Mouse (Mus musculus): ENCODE measurements around the gene Tns3. TPM values are rescaled to one million over a fixed set of nuclear protein-coding genes. Genes with fewer than 3 reads are reported as not detected.

The Tns3 gene
- total and polyA plus RNA-seq, 3 experiments, result not detected

GRCm38 (mm10) chr11:8652792-8653645 lies 11.3 kb downstream of the Tns3 start:
- H3K36me3 ChIP-seq (ENCODE audit: control insufficient read depth in 1 of 2, insufficient read depth in 2 of 2, low read length in 2 of 2), result no peaks in the 10 kb centered on the region

DNA sequence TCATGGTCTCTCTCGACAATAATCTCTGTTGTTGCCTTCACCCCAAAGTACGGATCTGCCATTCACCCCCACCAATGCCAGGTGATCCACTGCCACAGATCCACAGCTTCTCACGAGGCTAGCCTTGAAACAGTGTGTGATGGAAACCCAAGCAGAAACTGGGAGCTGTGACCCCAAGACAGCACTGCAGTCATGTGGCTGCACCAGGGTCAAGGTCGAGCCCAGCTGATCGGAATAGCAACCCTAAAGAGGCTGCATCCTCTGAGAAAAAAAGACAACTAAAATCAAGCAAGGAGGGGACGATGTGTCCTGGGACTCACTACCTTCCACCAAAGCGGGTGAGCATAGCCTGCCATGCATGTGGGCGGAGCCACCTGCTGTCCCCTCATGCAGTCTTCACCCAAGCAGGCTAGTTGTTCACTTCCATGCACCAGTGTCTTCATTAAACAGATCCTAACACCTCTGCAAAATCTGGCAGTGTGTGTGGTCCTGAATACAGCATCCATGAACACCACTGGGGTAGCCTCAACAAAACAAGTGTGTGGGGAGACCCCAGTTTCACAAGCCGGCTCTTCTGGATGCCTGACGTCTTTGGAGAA lies 12.1 kb downstream of the Tns3 start:
- H3K4me1 ChIP-seq (ENCODE audit: control insufficient read depth in 1 of 2, insufficient read depth in 2 of 2, low read length in 2 of 2), result no peaks in the 10 kb centered on the region
- no peak for DNase-seq (ENCODE audit: low read depth, low spot score)
- H3K27me3 ChIP-seq (ENCODE audit: control insufficient read depth in 1 of 2, insufficient read depth in 2 of 2, low read length in 2 of 2), result no peaks in the 10 kb centered on the region
- TF ChIP-seq ZMIZ1 (IDR thresholded peaks at IDR 0.05; ENCODE audit: low read depth, low read length) (no peak), SIN3A (IDR thresholded peaks at IDR 0.05; ENCODE audit: low read length) (no peak), MXI1 (IDR thresholded peaks at IDR 0.05; ENCODE audit: low read depth, low read length) (no peak), JUND (IDR thresholded peaks at IDR 0.05; ENCODE audit: low read depth, low read length) (no peak), MAZ (IDR thresholded peaks at IDR 0.05; ENCODE audit: low read depth, low read length) (no peak), CTCF (IDR thresholded peaks at IDR 0.05 in 2 of 3, conservative IDR thresholded peaks at IDR 0.05 in 1 of 3; ENCODE audit: control insufficient read depth in 1 of 3, insufficient read depth in 1 of 3, low read depth in 2 of 3, low read length in 3 of 3, poor library complexity in 1 of 3, severe bottlenecking in 1 of 3) (no peak), ETS1 (IDR thresholded peaks at IDR 0.05; ENCODE audit: low read depth, low read length) (no peak), NELFE (IDR thresholded peaks at IDR 0.05; ENCODE audit: low read depth, low read length) (no peak), NRF1 (IDR thresholded peaks at IDR 0.05; ENCODE audit: insufficient read depth, low read depth, low read length, poor library complexity, severe bottlenecking) (no peak), POLR2AphosphoS2 (IDR thresholded peaks at IDR 0.05; ENCODE audit: low read length) (no peak), POLR2A (IDR thresholded peaks at IDR 0.05; ENCODE audit: control insufficient read depth in 1 of 2, insufficient read depth in 1 of 2, low read depth in 1 of 2, low read length in 2 of 2, poor library complexity in 1 of 2) (no peak), ZKSCAN1 (IDR thresholded peaks at IDR 0.05; ENCODE audit: low read depth, low read length) (no peak), POLR2AphosphoS5 (IDR thresholded peaks at IDR 0.05; ENCODE audit: borderline replicate concordance, low read depth, low read length) (no peak), USF2 (IDR thresholded peaks at IDR 0.05; ENCODE audit: borderline replicate concordance in 1 of 2, insufficient read depth in 1 of 2, low read depth in 1 of 2, low read length in 2 of 2) (no peak), TAL1 (IDR thresholded peaks at IDR 0.05; ENCODE audit: low read length) (no peak), MAX (IDR thresholded peaks at IDR 0.05; ENCODE audit: low read length) (no peak)
- no peak overlapping the region for H3K27ac ChIP-seq (ENCODE audit: control insufficient read depth, low read depth, low read length)
- H3K36me3 ChIP-seq (ENCODE audit: control insufficient read depth in 1 of 2, insufficient read depth in 2 of 2, low read length in 2 of 2), result no peaks in the 10 kb centered on the region
- no peaks in the 10 kb centered on the region for H3K9me3 ChIP-seq (replicated peaks; ENCODE audit: insufficient read depth, low read length)
- H3K4me3 ChIP-seq (ENCODE audit: control insufficient read depth in 1 of 2, insufficient read depth in 1 of 2, low read depth in 2 of 2, low read length in 2 of 2), result no peak overlapping the region
- H3K9ac ChIP-seq (ENCODE audit: control insufficient read depth, low read depth, low read length, poor library complexity, severe bottlenecking), result no peak overlapping the region
- no peaks in the 10 kb centered on the region for H3K79me2 ChIP-seq (ENCODE audit: control insufficient read depth, insufficient read depth, low read length, poor library complexity)

More at GRCm38 (mm10) chr11:8652792-8653645, 11.3 kb downstream of the Tns3 start:
- H3K9me3 ChIP-seq (replicated peaks; ENCODE audit: insufficient read depth, low read length), result no peaks in the 10 kb centered on the region
- no peaks in the 10 kb centered on the region for H3K4me1 ChIP-seq (ENCODE audit: control insufficient read depth in 1 of 2, insufficient read depth in 2 of 2, low read length in 2 of 2)
- TF ChIP-seq GATA1 (IDR thresholded peaks at IDR 0.05; ENCODE audit: low read depth, low read length), result no peak
- no peak for TF ChIP-seq UBTF (IDR thresholded peaks at IDR 0.05; ENCODE audit: borderline replicate concordance, insufficient read depth, low read depth, low read length)
- TF ChIP-seq NRF1 (IDR thresholded peaks at IDR 0.05; ENCODE audit: insufficient read depth, low read depth, low read length, poor library complexity, severe bottlenecking), result no peak
- no peak for TF ChIP-seq CHD1 (IDR thresholded peaks at IDR 0.05; ENCODE audit: low read depth, low read length)
- TF ChIP-seq KAT2A (conservative IDR thresholded peaks at IDR 0.05; ENCODE audit: low read depth, low read length), result no peak
- TF ChIP-seq POLR2A (IDR thresholded peaks at IDR 0.05; ENCODE audit: control insufficient read depth in 1 of 2, insufficient read depth in 1 of 2, low read depth in 1 of 2, low read length in 2 of 2, poor library complexity in 1 of 2), result no peak
- TF ChIP-seq E2F4 (IDR thresholded peaks at IDR 0.05; ENCODE audit: borderline replicate concordance, low read depth, low read length), result no peak
- no peak for TF ChIP-seq JUND (IDR thresholded peaks at IDR 0.05; ENCODE audit: low read depth, low read length)
- no peaks in the 10 kb centered on the region for H3K27me3 ChIP-seq (ENCODE audit: control insufficient read depth in 1 of 2, insufficient read depth in 2 of 2, low read length in 2 of 2)
- no peaks in the 10 kb centered on the region for H3K79me2 ChIP-seq (ENCODE audit: control insufficient read depth, insufficient read depth, low read length, poor library complexity)
- DNase-seq (ENCODE audit: low read depth, low spot score), result no peak
- no peak overlapping the region for H3K4me3 ChIP-seq (ENCODE audit: control insufficient read depth in 1 of 2, insufficient read depth in 1 of 2, low read depth in 2 of 2, low read length in 2 of 2)
- H3K9ac ChIP-seq (ENCODE audit: control insufficient read depth, low read depth, low read length, poor library complexity, severe bottlenecking), result no peak overlapping the region
- no peak overlapping the region for H3K27ac ChIP-seq (ENCODE audit: control insufficient read depth, low read depth, low read length)

Data from MEL (cell line).